Mouse (Mus musculus) brown adipose tissue, adult 24 weeks (tissue): ENCODE measurements around the gene Znrf3. TPM values are rescaled to one million over a fixed set of nuclear protein-coding genes. Genes with fewer than 3 reads are reported as not detected.

ENCODE experiments used
- H3K27ac ChIP-seq: fragments of 200-500 bp; replicated peaks from 2 replicates; pipeline ENCODE4 v1.5.1; 2012; ENCODE audit warnings: low read depth, mild to moderate bottlenecking, low read length
- H3K4me1 ChIP-seq: fragments of 200-500 bp; 2 replicates; pipeline ENCODE4 v1.6.1; 2012; ENCODE audit warnings: low read length, mixed read lengths; ENCODE audit not compliant: control insufficient read depth, insufficient read depth, insufficient read length
- H3K4me3 ChIP-seq: fragments of 200-500 bp; 2 replicates; pipeline ENCODE4 v1.5.1; 2012; ENCODE audit warnings: low read depth, mild to moderate bottlenecking, low read length, moderate library complexity; ENCODE audit not compliant: insufficient read depth
- polyA plus RNA-seq: library from polyadenylated mRNA; stranded (reverse); fragments of >200 nt; gene quantifications from 2 replicates; pipeline ENCODE4 v1.2.4, GENCODE M21; 2012; ENCODE audit not compliant: missing spikeins, insufficient read depth, insufficient read length

Znrf3 gene
- polyA plus RNA-seq, 1 experiment = 4.5 TPM

DNA sequence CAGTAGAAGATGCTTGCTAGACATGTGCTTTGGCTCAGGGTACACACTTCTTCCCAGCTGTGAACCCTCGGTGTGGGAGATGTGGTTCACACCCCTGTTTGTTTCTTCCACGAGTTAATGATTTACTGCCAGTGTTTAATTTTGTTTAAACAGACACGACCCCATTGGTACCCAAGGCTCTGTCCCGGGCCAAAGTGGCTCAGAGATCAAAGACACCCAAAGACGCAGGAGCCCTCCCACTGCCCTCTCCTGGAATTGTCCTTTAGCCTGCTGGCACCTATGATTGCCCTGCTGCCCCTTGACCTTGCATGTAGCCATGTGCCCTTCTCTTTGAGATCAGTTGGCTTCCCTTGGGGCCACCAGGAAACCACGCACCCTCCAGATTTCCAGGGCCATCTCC is 7.3 kb upstream of the Znrf3 start:
- Histone ChIP-seq H3K27ac (no peak overlapping the region), H3K4me3 (no peak overlapping the region), H3K4me1 (no peaks in the 10 kb centered on the region)

DNA sequence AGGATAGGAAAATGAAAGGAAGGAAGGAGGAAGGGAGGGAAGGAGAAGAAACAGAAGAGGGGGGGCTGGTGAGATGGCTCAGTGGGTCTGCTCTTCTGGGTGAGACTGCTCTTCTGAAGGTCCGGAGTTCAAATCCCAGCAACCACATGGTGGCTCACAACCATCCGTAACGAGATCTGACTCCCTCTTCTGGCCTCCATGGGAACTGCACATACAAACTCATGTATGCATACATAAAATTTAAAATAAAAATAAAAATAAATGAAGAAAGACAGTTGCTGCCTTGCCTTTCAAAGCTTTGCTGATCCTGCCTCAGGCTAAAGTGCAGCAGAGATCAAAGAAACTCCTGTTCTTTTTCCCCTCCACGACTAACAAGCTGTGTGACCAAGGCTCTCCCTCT is 6.7 kb upstream of the Znrf3 start:
- Histone ChIP-seq H3K27ac (no peak overlapping the region), H3K4me3 (no peak overlapping the region), H3K4me1 (no peaks in the 10 kb centered on the region)

DNA sequence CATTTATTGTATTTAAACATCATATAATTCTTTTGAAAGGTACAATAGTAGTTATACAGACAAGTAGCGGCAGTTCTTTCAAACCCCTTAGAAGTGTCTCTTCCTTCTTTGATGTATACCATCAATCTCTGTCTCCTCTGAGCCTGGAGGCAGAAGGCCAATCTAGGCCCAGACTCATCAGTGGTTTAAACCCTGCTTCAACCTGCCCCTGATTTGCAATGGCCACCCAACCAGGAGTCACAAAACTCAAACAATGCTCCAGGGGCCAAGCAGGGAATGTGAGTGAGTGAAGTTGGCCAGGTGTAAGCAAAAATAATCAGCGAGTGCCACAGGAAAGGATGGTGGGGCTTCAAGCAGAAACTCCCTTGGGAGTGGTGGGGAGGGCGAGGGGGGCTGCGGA is 6.1 kb upstream of the Znrf3 start:
- H3K4me3 ChIP-seq = no peak overlapping the region
- H3K4me1 ChIP-seq = no peaks in the 10 kb centered on the region
- no peak overlapping the region for H3K27ac ChIP-seq

DNA sequence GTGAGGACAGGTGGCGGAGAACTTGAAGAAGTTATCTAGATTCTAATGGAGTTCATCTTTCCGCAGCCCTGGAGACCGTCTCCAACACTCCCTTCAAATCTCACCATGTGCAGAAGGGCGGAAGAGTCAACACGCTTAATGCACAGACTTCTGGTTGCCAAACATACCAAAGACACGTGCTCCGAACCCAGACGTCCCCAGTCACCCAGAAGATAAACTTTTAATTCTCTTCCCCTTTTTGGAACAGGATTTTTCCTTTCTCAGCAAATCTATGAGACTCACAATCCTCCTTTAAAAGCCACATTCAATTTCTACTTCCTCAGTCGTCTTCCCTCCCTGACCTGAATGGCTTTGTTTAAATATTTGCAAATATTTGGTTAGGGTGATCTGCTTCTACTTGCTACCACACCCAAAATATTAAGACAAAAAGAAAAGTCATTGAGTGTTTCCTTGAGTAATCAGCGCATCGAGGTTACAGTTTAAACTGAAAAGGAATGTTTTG is 856 bp upstream of the Znrf3 start:
- Histone ChIP-seq H3K4me3 (peak overlapping the region; percentile 76), H3K27ac (peak overlapping the region; percentile 26; the same call in 1 of the 2 replicates), H3K4me1 (peaks cover 3% of the 10 kb centered on the region; the same call in 1 of the 2 replicates)

DNA sequence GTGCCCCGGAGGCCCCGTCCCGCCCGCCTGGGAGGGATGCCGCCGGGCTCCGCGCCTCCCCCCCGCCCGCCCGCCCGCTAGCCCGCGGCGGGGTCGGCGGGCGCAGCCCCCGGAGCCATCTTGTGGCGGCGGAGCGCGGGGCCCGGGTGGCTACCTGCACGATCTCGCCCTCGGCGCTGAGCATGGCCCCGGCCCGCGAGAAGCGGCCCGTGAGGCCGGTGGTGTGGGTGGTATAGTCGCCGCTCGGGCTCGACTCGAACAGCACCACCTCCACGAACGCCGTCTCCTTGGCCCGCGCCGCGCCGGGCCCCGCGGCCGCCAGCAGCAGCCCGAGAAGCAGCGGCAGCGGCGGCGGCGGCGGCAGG is 431 bp downstream of the Znrf3 start:
- H3K4me3 ChIP-seq = peak overlapping the region; percentile 64
- peaks cover 5% of the 10 kb centered on the region for H3K4me1 ChIP-seq
- H3K27ac ChIP-seq = no peak overlapping the region

DNA sequence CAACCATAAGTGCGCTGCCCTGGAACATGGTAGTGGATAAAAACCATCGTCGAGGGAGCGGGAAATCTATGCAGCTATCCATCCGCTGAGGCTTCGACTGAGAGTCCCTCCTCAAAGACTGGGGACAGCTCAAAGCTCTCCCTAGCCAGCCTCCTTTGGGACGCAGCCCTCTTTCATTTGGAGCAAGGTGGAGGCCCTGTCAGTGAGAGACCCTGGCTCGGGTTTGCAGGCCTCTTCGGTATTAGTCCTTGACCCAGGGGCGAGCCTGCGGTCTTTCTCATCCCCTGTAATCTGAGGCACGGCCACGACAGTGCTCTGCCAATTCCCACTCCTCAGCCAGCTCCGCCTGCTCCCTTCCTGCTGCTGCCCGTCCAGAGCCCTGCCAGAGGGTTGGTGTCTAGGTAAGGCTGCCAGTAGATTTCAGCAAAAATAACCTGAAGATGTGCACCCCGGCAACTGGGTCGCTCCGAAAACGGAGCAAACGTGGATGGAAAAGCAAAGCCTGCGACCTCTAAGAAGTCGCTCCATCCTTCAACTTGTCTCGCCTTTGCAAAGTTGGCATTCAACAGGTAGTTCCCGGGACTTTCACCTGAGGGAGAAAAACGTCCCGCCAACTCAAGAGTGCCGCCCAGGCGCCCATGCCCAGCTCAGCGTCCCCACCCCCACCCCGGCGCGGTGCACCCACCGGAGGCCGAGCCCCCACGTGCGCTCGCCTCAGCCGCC is 975 bp downstream of the Znrf3 start:
- Histone ChIP-seq H3K4me1 (peaks cover 7% of the 10 kb centered on the region), H3K4me3 (peak overlapping the region; percentile 64), H3K27ac (no peak overlapping the region)

DNA sequence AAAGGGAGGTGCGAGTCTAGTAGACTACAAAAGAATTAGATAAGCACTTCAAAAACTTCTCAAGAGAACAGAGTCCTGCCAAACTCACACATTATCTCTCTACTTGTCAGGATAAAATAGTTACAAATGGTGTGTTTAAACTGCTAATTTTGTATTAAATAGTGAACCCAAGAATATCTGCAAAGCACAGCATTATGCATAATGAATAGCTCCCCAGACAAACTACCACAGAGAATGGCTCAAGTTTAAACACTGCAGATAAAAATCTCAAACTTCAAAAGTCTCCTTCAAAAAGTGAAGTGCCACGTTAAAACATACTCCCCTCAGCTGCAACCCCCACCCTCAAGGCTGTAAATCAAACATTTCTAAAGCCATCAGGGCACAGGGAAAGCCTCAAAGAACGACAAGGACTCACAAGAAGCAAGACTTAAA is 2.0 kb downstream of the Znrf3 start:
- Histone ChIP-seq H3K4me3 (no peak overlapping the region), H3K4me1 (peaks cover 7% of the 10 kb centered on the region), H3K27ac (no peak overlapping the region)

DNA sequence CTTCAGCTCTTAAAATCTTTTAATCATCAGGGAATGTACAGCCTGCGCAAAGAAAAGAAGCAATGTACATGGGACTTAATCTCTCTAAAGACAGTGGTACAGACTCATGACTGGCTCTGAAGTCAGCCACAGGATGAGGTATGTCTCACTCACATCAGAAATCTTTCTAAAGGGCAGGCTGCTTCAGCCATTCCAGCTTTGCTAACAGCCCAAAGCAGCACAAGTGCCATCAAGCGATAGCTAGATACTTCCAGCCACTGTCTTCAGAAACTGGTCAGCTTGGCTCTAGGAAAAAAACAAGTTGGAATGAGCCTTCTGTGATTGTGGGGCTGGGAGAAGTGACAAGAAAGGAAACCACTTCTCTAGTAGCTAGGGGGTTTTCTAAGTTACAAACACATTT is 7.0 kb downstream of the Znrf3 start:
- H3K27ac ChIP-seq = no peak overlapping the region

DNA sequence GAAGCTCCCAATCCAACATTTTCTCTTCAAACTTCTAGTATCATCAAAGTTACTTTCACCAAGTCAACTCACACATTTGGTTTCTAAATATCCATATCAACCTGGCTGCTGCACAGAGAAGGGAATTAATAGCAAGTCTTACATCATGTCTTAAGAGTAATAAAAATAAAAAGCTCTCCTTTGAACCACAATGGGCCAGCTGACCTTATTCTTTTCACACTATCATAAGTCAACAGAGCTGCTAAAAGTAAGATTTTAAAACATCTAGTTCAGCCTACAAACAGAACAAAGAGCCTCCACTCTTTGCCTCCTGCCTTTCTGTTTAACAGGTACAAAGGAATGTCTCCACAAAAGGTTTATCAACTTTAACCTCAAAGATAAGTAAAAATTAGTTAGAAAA is 7.7 kb downstream of the Znrf3 start:
- Histone ChIP-seq H3K4me3 (no peak overlapping the region), H3K27ac (no peak overlapping the region), H3K4me1 (peaks cover 11% of the 10 kb centered on the region)

More for the DNA sequence above, 7.0 kb downstream of the Znrf3 start:
- Histone ChIP-seq H3K4me1 (peaks cover 11% of the 10 kb centered on the region), H3K4me3 (no peak overlapping the region)

DNA sequence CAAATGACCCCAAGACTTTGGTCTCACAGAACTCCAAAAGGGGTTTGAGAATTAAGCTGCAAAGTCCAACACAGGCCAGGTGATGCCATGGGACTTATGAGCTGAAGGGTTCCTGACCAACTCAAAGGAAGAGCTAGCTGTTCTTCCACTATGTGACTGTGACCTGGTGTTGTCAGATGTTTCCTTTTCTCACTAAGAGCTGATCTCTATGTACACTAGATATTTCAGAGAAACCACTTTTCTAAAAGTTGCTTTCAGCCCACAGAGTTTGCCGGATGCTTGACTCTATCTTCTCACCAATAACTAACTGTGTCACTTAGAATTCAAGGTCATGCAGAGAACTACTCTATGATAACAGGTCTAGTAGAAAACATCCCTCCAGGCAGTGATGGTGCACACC is 9.2 kb downstream of the Znrf3 start:
- H3K4me1 ChIP-seq = peaks cover 11% of the 10 kb centered on the region
- H3K4me3 ChIP-seq = no peak overlapping the region
- no peak overlapping the region for H3K27ac ChIP-seq

DNA sequence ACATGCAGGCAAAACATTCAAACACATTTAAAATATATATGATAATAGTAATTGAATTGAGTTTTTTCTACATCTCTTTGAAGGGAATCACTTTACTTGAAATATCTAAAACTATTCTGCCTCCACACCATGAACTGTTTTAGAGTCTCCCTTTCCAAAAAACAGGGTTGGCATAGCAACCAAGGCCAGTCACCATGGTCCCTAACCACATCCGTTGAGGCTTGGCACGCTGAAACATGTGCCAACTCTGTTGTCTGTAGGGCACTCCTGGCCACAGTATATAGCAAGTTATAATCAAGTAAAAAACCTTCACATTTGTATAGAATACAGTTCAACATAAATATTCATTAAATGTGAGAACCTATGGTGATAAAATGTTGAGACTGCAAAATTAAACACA is 12.3 kb downstream of the Znrf3 start:
- H3K4me1 ChIP-seq = peaks cover 8% of the 10 kb centered on the region
- no peak overlapping the region for H3K4me3 ChIP-seq
- no peak overlapping the region for H3K27ac ChIP-seq

DNA sequence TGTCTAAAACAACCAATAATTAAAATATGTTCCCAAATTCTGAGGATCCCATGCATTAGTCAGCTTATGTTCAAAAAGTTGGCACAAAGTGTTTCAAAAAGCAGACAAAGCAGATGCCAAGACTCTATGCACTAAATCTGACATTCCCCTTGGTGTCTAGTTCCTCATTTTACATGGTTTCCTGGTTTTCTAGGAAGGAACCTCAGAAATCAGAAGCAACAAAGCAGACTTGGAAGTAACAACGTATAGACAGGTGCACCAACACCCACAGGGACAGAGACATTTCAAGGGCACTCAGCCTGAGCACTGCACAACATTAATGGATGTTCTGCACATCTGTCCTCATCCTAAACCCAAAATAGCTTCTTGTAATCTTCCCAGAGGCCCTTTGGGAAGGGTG is 13.8 kb downstream of the Znrf3 start:
- peaks cover 8% of the 10 kb centered on the region for H3K4me1 ChIP-seq
- H3K4me3 ChIP-seq = no peak overlapping the region
- no peak overlapping the region for H3K27ac ChIP-seq

DNA sequence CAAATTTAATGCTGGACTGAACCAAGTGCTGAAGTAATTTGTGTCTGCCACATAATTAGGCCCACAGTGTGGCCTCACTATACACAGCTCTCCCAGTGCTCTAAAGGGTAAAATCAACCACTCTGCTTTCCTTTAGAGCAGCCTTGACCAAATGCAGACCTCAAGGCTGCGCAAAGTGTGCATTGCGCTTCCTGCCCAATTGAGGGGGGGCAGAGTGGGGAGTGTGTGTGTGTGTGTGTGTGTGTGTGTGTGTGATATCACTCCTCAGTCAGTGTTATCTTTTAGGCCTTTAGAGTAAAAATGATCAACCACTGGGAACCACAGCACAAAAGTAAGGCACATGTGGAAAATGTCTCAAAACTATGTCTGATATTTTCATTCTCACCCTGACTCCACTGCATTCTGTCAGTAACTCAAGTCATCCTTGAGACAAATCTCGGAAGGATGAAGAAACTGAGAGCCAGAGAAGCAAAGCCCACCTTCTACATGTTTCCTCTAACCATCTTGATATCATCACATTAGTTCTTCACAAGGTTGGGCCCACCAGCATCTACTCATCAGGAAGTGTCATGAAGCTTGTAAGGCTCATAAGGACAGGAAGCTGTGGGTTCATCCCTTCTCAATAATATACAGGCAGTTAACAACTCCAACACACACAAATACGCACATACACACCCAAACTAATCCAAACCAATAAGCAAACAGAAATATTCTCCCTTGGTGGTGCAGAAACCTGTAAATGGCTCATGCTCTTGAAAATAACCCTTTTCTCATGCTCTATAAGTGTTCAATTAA is 15.1 kb downstream of the Znrf3 start:
- Histone ChIP-seq H3K27ac (no peak overlapping the region), H3K4me1 (peaks cover 8% of the 10 kb centered on the region), H3K4me3 (no peak overlapping the region)

DNA sequence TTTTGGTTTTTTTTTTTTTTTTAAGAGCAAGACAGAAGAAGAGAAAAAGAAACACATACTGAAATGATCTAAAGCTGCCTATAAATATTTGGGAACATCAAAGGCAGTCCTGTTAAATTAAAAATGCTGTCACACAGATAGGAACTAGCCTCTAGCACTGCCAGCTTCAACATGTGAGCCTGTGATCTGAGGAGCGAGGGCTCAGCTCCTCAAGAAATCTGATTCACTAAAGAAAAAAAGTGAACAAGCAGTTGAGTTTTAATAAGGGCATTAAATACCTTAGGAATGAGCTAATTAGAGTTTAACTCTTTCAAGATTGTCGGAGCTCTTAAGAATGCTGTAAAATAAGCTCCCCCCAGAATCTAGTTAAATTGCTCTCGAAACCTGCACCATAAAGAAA is 17.4 kb downstream of the Znrf3 start:
- Histone ChIP-seq H3K4me1 (peaks cover 3% of the 10 kb centered on the region), H3K27ac (no peak overlapping the region)

DNA sequence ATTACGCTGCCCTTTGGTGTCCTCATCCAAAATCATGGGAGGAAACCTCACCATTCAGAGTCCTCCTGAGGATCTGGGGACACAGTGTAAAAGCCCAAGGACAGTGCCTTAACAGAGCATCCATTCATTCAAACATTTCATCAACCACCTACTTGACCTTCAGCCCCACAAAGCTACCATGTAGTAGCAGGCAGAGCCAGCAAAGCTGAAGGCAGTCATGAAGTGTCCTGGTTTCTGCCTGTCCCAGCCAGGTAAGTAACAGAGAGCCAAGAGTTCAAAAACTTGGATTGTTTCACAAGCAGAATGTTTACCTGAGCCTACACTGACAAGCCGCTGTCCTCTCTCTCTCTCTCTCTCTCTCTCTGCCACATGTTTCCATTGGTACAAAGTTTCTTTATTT is 18.3 kb downstream of the Znrf3 start:
- Histone ChIP-seq H3K27ac (no peak overlapping the region), H3K4me1 (peaks cover 3% of the 10 kb centered on the region)

More for the DNA sequence above, 17.4 kb downstream of the Znrf3 start:
- H3K4me3 ChIP-seq = no peak overlapping the region

DNA sequence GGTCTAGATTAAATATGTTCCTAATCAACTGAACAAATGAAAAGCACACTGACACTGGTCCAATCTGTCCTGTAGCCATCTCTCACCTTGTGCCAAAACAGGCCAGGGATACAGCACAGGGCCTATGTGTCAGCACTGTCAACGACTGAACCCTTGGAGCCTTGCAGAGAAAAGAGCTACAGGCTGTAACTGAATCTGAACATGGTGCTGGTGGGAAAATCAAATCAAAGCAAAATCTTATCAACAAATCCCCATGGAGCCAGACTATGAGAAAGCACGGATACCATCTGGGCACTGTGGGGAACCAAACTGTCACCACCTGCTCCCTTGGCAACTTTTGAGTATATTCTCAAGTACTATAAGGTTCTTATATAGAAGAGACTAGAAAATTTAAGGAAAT is 19.5 kb downstream of the Znrf3 start:
- Histone ChIP-seq H3K27ac (no peak overlapping the region), H3K4me1 (peaks cover 3% of the 10 kb centered on the region), H3K4me3 (no peak overlapping the region)

More for the DNA sequence above, 18.3 kb downstream of the Znrf3 start:
- H3K4me3 ChIP-seq = no peak overlapping the region
